Mouse (Mus musculus) liver, embryonic 11.5 days (tissue): ENCODE measurements at regions not wholly inside any gene's neighbourhood (a gene's known extent, or its start where the extent isn't known, plus 50 kb on each side); places are given as distances from the start of the nearest gene placed in this dataset.

Source experiments
- ATAC-seq: fragments of 200-750 bp; cut with Nextera tagmentation; replicated peaks from 2 replicates; pipeline ENCODE4 v1.8.0; 2017; ENCODE audit warnings: moderate number of reproducible peaks, mild to moderate bottlenecking, moderate TSS enrichment, moderate library complexity; ENCODE audit not compliant: low FRiP score
- DNase-seq: peaks from one replicate; pipeline ENCODE4 v3.0.0-alpha.2; 2017; ENCODE audit warnings: low spot score
- H3K27ac ChIP-seq: fragments of 300-500 bp; sonication (generic); 2 replicates; pipeline ENCODE4 v1.5.1; 2014; ENCODE audit warnings: mild to moderate bottlenecking, low read depth, low read length, control low read depth
- H3K27me3 ChIP-seq: fragments of 300-500 bp; sonication (generic); replicated peaks from 2 replicates; pipeline ENCODE4 v1.6.1; 2014; ENCODE audit warnings: low read length, mixed read lengths; ENCODE audit not compliant: control insufficient read depth, insufficient read depth
- H3K36me3 ChIP-seq: fragments of 300-500 bp; sonication (generic); 2 replicates; pipeline ENCODE4 v1.6.1; 2014; ENCODE audit warnings: mild to moderate bottlenecking, low read length, moderate library complexity, mixed read lengths; ENCODE audit not compliant: control insufficient read depth, insufficient read depth
- H3K4me1 ChIP-seq: fragments of 300-500 bp; sonication (generic); replicated peaks from 2 replicates; pipeline ENCODE4 v1.6.1; 2014; ENCODE audit warnings: low read length, mixed read lengths; ENCODE audit not compliant: control insufficient read depth, insufficient read depth
- H3K4me2 ChIP-seq: fragments of 300-500 bp; sonication (generic); 2 replicates; pipeline ENCODE4 v1.6.1; 2014; ENCODE audit warnings: mild to moderate bottlenecking, control low read depth, moderate library complexity
- H3K4me3 ChIP-seq: fragments of 300-500 bp; sonication (generic); 2 replicates; pipeline ENCODE4 v1.5.1; 2014; ENCODE audit warnings: low read depth, low read length, control low read depth
- H3K9ac ChIP-seq: fragments of 300-500 bp; sonication (generic); 2 replicates; pipeline ENCODE4 v1.6.1; 2014; ENCODE audit warnings: low read depth, low read length, control low read depth
- H3K9me3 ChIP-seq: fragments of 300-500 bp; sonication (generic); 2 replicates; pipeline ENCODE4 v1.6.1; 2016; ENCODE audit warnings: low read length, inconsistent platforms, mixed read lengths; ENCODE audit not compliant: control insufficient read depth
- WGBS: fragments of 180-500 bp; shearing (Covaris S2); extraction: QIAGEN DNeasy Blood & Tissue Kit; methylation state at CpG from one replicate; pipeline ENCODE4 v1.1.7; 2014; 5-methylcytosine and 5-hydroxymethylcytosine counted together

- no peak overlapping the region for H3K9ac ChIP-seq
- no peaks in the 10 kb centered on the region for H3K27me3 ChIP-seq
- no peaks in the 10 kb centered on the region for H3K4me1 ChIP-seq
- H3K4me3 ChIP-seq, result no peak overlapping the region
- DNase-seq, result no peak
- ATAC-seq, result no peak
- H3K27ac ChIP-seq, result no peak overlapping the region
- H3K36me3 ChIP-seq, result no peaks in the 10 kb centered on the region
- H3K4me2 ChIP-seq, result no peak overlapping the region
- 64% methylated on average over 10 of the region's 10 CpGs for WGBS
- no peaks in the 10 kb centered on the region for H3K9me3 ChIP-seq
These were observed 84.4 kb upstream of the Tgfbr2 start for GRCm38 (mm10) chr9:116259569-116259968.

- no peaks in the 10 kb centered on the region for H3K9me3 ChIP-seq
- no peak for ATAC-seq
- H3K9ac ChIP-seq, result no peak overlapping the region
- no peak overlapping the region for H3K4me2 ChIP-seq
- H3K4me3 ChIP-seq, result no peak overlapping the region
- H3K36me3 ChIP-seq, result no peaks in the 10 kb centered on the region
- WGBS, result 72% methylated on average over 15 of the region's 15 CpGs
- H3K27me3 ChIP-seq, result no peaks in the 10 kb centered on the region
- no peak for DNase-seq
- no peak overlapping the region for H3K27ac ChIP-seq
- no peaks in the 10 kb centered on the region for H3K4me1 ChIP-seq
These were observed 78.4 kb upstream of the Tgfbr2 start for GRCm38 (mm10) chr9:116253546-116253945.

GRCm38 (mm10) chr9:116252788-116253187 is 77.6 kb upstream of the Tgfbr2 start:
- ATAC-seq (no peak), DNase-seq (no peak)
- Histone ChIP-seq H3K9ac (no peak overlapping the region), H3K4me3 (no peak overlapping the region), H3K4me1 (no peaks in the 10 kb centered on the region), H3K27me3 (no peaks in the 10 kb centered on the region), H3K4me2 (no peak overlapping the region), H3K27ac (no peak overlapping the region), H3K36me3 (no peaks in the 10 kb centered on the region), H3K9me3 (no peaks in the 10 kb centered on the region)
- 75% methylated on average over 8 of the region's 8 CpGs for WGBS

- Histone ChIP-seq H3K4me1 (no peaks in the 10 kb centered on the region), H3K4me2 (no peak overlapping the region), H3K4me3 (no peak overlapping the region), H3K27me3 (no peaks in the 10 kb centered on the region), H3K27ac (no peak overlapping the region), H3K36me3 (no peaks in the 10 kb centered on the region), H3K9ac (no peak overlapping the region), H3K9me3 (no peaks in the 10 kb centered on the region)
- 39% methylated on average over 2 of the region's 2 CpGs for WGBS
- ATAC-seq (no peak), DNase-seq (no peak)
These were observed 74.6 kb upstream of the Tgfbr2 start for GRCm38 (mm10) chr9:116249791-116250190.

GRCm38 (mm10) chr9:116245136-116245535 is 70.0 kb upstream of the Tgfbr2 start:
- 69% methylated on average over 5 of the region's 5 CpGs for WGBS
- no peaks in the 10 kb centered on the region for H3K36me3 ChIP-seq
- no peak for ATAC-seq

GRCm38 (mm10) chr9:116244619-116244899 is 69.4 kb upstream of the Tgfbr2 start:
- no peaks in the 10 kb centered on the region for H3K4me1 ChIP-seq
- no peak overlapping the region for H3K4me3 ChIP-seq
- H3K4me2 ChIP-seq, result no peak overlapping the region
- no peaks in the 10 kb centered on the region for H3K36me3 ChIP-seq
- H3K27me3 ChIP-seq, result no peaks in the 10 kb centered on the region
- H3K9ac ChIP-seq, result no peak overlapping the region
- H3K9me3 ChIP-seq, result no peaks in the 10 kb centered on the region
- no peak for ATAC-seq
- no peak overlapping the region for H3K27ac ChIP-seq
- DNase-seq, result no peak
- WGBS, result 71% methylated on average over 1 of the region's 1 CpGs

More at GRCm38 (mm10) chr9:116245136-116245535, 70.0 kb upstream of the Tgfbr2 start:
- Histone ChIP-seq H3K27ac (no peak overlapping the region), H3K4me2 (no peak overlapping the region), H3K4me1 (no peaks in the 10 kb centered on the region), H3K4me3 (no peak overlapping the region), H3K9ac (no peak overlapping the region), H3K27me3 (no peaks in the 10 kb centered on the region), H3K9me3 (no peaks in the 10 kb centered on the region)
- no peak for DNase-seq

- no peaks in the 10 kb centered on the region for H3K27me3 ChIP-seq
- H3K4me3 ChIP-seq, result no peak overlapping the region
- no peaks in the 10 kb centered on the region for H3K4me1 ChIP-seq
- H3K9me3 ChIP-seq, result no peaks in the 10 kb centered on the region
- H3K27ac ChIP-seq, result no peak overlapping the region
- DNase-seq, result no peak
- no peak for ATAC-seq
- H3K36me3 ChIP-seq, result no peaks in the 10 kb centered on the region
- WGBS, result 69% methylated on average over 8 of the region's 8 CpGs
- no peak overlapping the region for H3K9ac ChIP-seq
- no peak overlapping the region for H3K4me2 ChIP-seq
These were observed 68.8 kb upstream of the Tgfbr2 start for GRCm38 (mm10) chr9:116243775-116244618.

GRCm38 (mm10) chr9:116241933-116242526 is 66.9 kb upstream of the Tgfbr2 start:
- H3K36me3 ChIP-seq, result no peaks in the 10 kb centered on the region
- WGBS, result 81% methylated on average over 5 of the region's 5 CpGs
- DNase-seq, result no peak

GRCm38 (mm10) chr9:116241290-116241689 is 66.1 kb upstream of the Tgfbr2 start:
- Histone ChIP-seq H3K4me1 (no peaks in the 10 kb centered on the region), H3K27me3 (no peaks in the 10 kb centered on the region), H3K9ac (no peak overlapping the region), H3K4me3 (no peak overlapping the region), H3K36me3 (no peaks in the 10 kb centered on the region), H3K27ac (no peak overlapping the region), H3K4me2 (no peak overlapping the region), H3K9me3 (no peaks in the 10 kb centered on the region)
- ATAC-seq (no peak), DNase-seq (no peak)
- WGBS, result 80% methylated on average over 10 of the region's 10 CpGs

More at GRCm38 (mm10) chr9:116241933-116242526, 66.9 kb upstream of the Tgfbr2 start:
- Histone ChIP-seq H3K9me3 (no peaks in the 10 kb centered on the region), H3K4me1 (no peaks in the 10 kb centered on the region), H3K4me2 (no peak overlapping the region), H3K27me3 (no peaks in the 10 kb centered on the region), H3K4me3 (no peak overlapping the region), H3K27ac (no peak overlapping the region), H3K9ac (no peak overlapping the region)
- ATAC-seq, result no peak
